Mouse (Mus musculus): ENCODE data around the gene March10.
A peak's percentile ranks its signal among the peaks of the same experiment; 100 is the strongest.

March10 gene

GRCm38 (mm10) chr11:105352954-105353890 lies 103.3 kb downstream of the March10 start:
- DNase-seq (ENCODE audit: low spot score) = peak; percentile 70

GRCm38 (mm10) chr11:105352152-105352551 lies 104.4 kb downstream of the March10 start:
- DNase-seq (ENCODE audit: low spot score) = no peak

GRCm38 (mm10) chr11:105350643-105351042 lies 105.9 kb downstream of the March10 start:
- DNase-seq (ENCODE audit: low spot score) = no peak

- DNase-seq (ENCODE audit: low spot score) = no peak
Measured at GRCm38 (mm10) chr11:105349780-105350324, 106.7 kb downstream of the March10 start.

GRCm38 (mm10) chr11:105348495-105348982 lies 108.0 kb downstream of the March10 start:
- DNase-seq (ENCODE audit: low spot score) = no peak

- DNase-seq (ENCODE audit: low spot score) = peak; percentile 83
Measured at GRCm38 (mm10) chr11:105347162-105348161, 109.1 kb downstream of the March10 start.

GRCm38 (mm10) chr11:105345284-105345683 lies 111.3 kb downstream of the March10 start:
- no peak for DNase-seq (ENCODE audit: low spot score)

- no peak for DNase-seq (ENCODE audit: low spot score)
Measured at GRCm38 (mm10) chr11:105338596-105339390, 117.7 kb downstream of the March10 start.

- no peak for DNase-seq (ENCODE audit: low spot score)
Measured at GRCm38 (mm10) chr11:105333867-105334670, 122.5 kb downstream of the March10 start.

- peak; percentile 67 for DNase-seq (ENCODE audit: low spot score)
Measured at GRCm38 (mm10) chr11:105332468-105332867, 124.1 kb downstream of the March10 start.

GRCm38 (mm10) chr11:105331732-105332131 lies 124.8 kb downstream of the March10 start:
- peak; percentile 75 for DNase-seq (ENCODE audit: low spot score)

GRCm38 (mm10) chr11:105331129-105331528 lies 125.4 kb downstream of the March10 start:
- no peak for DNase-seq (ENCODE audit: low spot score)

GRCm38 (mm10) chr11:105329962-105330361 lies 126.6 kb downstream of the March10 start:
- DNase-seq (ENCODE audit: low spot score) = no peak

- no peak for DNase-seq (ENCODE audit: low spot score)
Measured at GRCm38 (mm10) chr11:105327101-105327500, 129.4 kb downstream of the March10 start.

GRCm38 (mm10) chr11:105323530-105323929 lies 133.0 kb downstream of the March10 start:
- no peak for DNase-seq (ENCODE audit: low spot score)

GRCm38 (mm10) chr11:105321090-105321489 lies 135.4 kb downstream of the March10 start:
- DNase-seq (ENCODE audit: low spot score) = no peak

GRCm38 (mm10) chr11:105317769-105318168 lies 138.8 kb downstream of the March10 start:
- no peak for DNase-seq (ENCODE audit: low spot score)

- DNase-seq (ENCODE audit: low spot score) = no peak
Measured at GRCm38 (mm10) chr11:105316121-105316520, 140.4 kb downstream of the March10 start.

GRCm38 (mm10) chr11:105315296-105315695 lies 141.2 kb downstream of the March10 start:
- DNase-seq (ENCODE audit: low spot score) = no peak

- no peak for DNase-seq (ENCODE audit: low spot score)
Measured at GRCm38 (mm10) chr11:105313633-105314014, 142.9 kb downstream of the March10 start.
